Mouse (Mus musculus) B cell, adult 2 months (primary cell): ENCODE results near the gene Stx1a.

Source experiments
- DNase-seq, 2 experiments: peaks; one replicate each; pipeline ENCODE4 v3.0.0; 2022

Gene Stx1a

GRCm38 (mm10) chr5:135008671-135009589 is 14.4 kb upstream of the Stx1a start, which contains the start of gene Abhd11:
Abhd11 (plus strand) TSS chr5:135009152.
- peak; percentile 99 for DNase-seq

- DNase-seq = peak; percentile 89 to 90
Measured at GRCm38 (mm10) chr5:135009590-135010319, 13.5 kb upstream of the Stx1a start.

GRCm38 (mm10) chr5:135010320-135010709 is 13.0 kb upstream of the Stx1a start:
- DNase-seq = no peak

- DNase-seq = no peak
Measured at GRCm38 (mm10) chr5:135010841-135011743, 12.2 kb upstream of the Stx1a start.

GRCm38 (mm10) chr5:135011809-135012613 is 11.3 kb upstream of the Stx1a start:
- DNase-seq = no peak

GRCm38 (mm10) chr5:135012671-135013441 is 10.4 kb upstream of the Stx1a start:
- peak; percentile 92 to 93 for DNase-seq

GRCm38 (mm10) chr5:135015497-135015896 is 7.8 kb upstream of the Stx1a start:
- peak; percentile 89 to 90 for DNase-seq

- DNase-seq = no peak
Measured at GRCm38 (mm10) chr5:135016224-135016759, 7.0 kb upstream of the Stx1a start.

GRCm38 (mm10) chr5:135021814-135022213 is 1.5 kb upstream of the Stx1a start:
- DNase-seq = no peak

GRCm38 (mm10) chr5:135024665-135025224 is 1.5 kb downstream of the Stx1a start:
- DNase-seq = peak in 1 of 2 experiments; percentile 24

GRCm38 (mm10) chr5:135025899-135026298 is 2.6 kb downstream of the Stx1a start:
- no peak for DNase-seq

- DNase-seq = no peak
Measured at GRCm38 (mm10) chr5:135029007-135029854, 5.9 kb downstream of the Stx1a start.

- DNase-seq = no peak
Measured at GRCm38 (mm10) chr5:135032581-135032980, 9.3 kb downstream of the Stx1a start.

- peak; percentile 31 to 34 for DNase-seq
Measured at GRCm38 (mm10) chr5:135034593-135034992, 11.3 kb downstream of the Stx1a start.

- DNase-seq = no peak
Measured at GRCm38 (mm10) chr5:135035608-135036359, 12.5 kb downstream of the Stx1a start.

- no peak for DNase-seq
Measured at GRCm38 (mm10) chr5:135037946-135038345, 14.7 kb downstream of the Stx1a start.

- no peak for DNase-seq
Measured at GRCm38 (mm10) chr5:135039541-135039940, 16.3 kb downstream of the Stx1a start.

- DNase-seq = no peak
Measured at GRCm38 (mm10) chr5:135040059-135040458, 16.8 kb downstream of the Stx1a start.

GRCm38 (mm10) chr5:135040777-135041176 is 17.5 kb downstream of the Stx1a start:
- no peak for DNase-seq
